Mouse (Mus musculus): ENCODE data around the gene Susd2. TPM values are rescaled to one million over a fixed set of nuclear protein-coding genes. Genes with fewer than 3 reads are reported as not detected.

Gene Susd2
- polyA plus RNA-seq, 1 experiment from 2014 or later, result 10.1 TPM

GRCm38 (mm10) chr10:75637711-75638110, 6.1 kb downstream of the Susd2 start:
- Histone ChIP-seq H3K9ac (no peak overlapping the region), H3K36me3 (no peaks in the 10 kb centered on the region), H3K4me1 (peaks cover 7% of the 10 kb centered on the region), H3K9me3 (replicated peaks) (no peaks in the 10 kb centered on the region), H3K27ac (replicated peaks) (no peak overlapping the region), H3K4me3 (replicated peaks) (no peak overlapping the region), H3K4me2 (replicated peaks) (no peak overlapping the region), H3K27me3 (no peaks in the 10 kb centered on the region)
- no peak for ATAC-seq (ENCODE audit: insufficient number of reproducible peaks, low FRiP score, low TSS enrichment, low read depth)
- 88% methylated on average over 11 of the region's 11 CpGs for WGBS

DNA sequence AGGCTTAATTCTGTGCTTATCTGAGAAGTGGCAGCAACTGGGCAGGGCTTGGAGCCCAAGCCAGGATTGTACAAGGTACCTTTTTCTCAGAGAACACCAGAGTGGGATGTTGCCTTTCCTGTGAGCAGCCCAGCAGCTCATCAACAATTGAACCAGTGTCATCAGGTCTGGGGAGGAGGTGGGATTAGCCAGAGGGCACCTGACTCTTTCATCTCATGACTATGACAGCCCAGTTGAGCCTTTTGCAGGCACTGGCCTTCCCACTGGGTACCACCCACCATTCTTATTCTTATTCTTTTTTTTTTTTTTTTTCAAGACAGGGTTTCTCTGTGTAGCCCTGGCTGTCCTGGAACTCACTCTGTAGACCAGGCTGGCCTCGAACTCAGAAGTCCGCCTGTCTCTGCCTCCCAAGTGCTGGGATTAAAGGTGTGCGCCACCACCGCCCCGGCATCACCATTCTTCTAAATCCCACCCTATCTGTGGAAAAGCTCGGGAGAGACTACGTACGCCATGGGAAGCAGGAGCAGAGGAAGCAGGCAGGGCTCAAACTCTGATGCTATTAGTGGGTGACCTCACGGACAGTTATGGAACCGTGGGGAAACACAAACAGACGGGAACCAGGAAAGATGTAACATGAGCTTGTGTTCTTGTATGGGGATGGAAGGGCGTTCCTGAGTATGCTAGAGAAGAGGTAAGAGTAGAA, 7.6 kb downstream of the Susd2 start:
- H3K27me3 ChIP-seq, result no peaks in the 10 kb centered on the region
- H3K36me3 ChIP-seq, result no peaks in the 10 kb centered on the region
- peaks cover 13% of the 10 kb centered on the region for H3K4me1 ChIP-seq
- no peak overlapping the region for H3K27ac ChIP-seq (replicated peaks)
- WGBS, result 84% methylated on average over 12 of the region's 12 CpGs
- H3K4me2 ChIP-seq (replicated peaks), result no peak overlapping the region
- no peak for ATAC-seq (ENCODE audit: insufficient number of reproducible peaks, low FRiP score, low TSS enrichment, low read depth)
- no peak overlapping the region for H3K9ac ChIP-seq
- no peaks in the 10 kb centered on the region for H3K9me3 ChIP-seq (replicated peaks)
- no peak overlapping the region for H3K4me3 ChIP-seq (replicated peaks)

DNA sequence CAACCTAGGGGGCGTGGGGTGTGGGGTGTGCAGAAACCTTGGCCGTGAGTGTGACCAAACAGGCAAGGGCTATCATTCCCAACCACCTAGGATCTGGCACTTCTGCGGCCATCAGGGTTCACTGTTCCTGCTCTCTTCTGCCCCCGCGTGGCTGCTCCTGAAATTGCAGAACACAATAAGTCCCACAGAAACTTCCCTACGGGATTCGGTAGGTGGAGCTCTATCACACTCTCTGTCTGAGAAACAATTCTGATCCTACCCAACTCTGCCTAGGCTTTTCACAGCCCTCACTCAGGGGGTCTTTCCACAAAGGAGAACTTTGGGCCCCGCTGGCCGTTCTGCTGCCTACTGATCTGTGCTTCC, 8.1 kb downstream of the Susd2 start:
- WGBS, result 3% methylated on average over 9 of the region's 9 CpGs
- ATAC-seq (ENCODE audit: insufficient number of reproducible peaks, low FRiP score, low TSS enrichment, low read depth), result no peak
- no peak overlapping the region for H3K4me2 ChIP-seq (replicated peaks)

DNA sequence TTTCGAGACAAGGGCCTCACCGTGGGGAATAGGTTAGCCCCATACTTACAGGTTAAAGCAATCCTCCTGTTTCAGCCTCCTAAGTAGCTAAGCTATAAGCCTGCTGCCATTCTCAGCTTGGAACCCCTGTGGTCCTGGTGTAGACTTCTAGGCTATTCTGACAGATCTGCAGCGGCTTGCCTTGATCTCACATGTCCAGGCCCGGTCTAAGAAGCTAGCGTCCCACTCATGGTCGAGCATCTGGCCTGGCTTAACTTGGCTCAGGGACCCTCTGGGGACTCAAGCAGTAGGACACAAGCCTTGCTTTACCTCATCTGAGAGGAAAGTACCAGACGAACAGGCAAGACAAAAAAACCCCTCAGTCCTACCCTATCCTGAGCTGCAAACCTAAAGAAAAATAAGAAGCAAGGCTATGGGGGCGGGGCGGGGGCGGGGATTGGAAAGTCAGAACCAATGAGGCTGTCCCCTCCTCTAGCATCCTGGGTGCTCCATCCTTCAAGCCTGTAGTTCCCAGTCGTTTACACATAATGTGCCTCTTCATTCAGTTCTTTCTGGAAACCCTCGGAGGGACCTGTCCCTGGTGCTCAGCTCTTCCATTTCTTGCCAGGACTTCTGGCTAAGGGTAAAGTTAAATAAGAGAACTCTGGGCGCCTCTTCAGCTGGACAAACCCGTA, 8.7 kb downstream of the Susd2 start:
- no peaks in the 10 kb centered on the region for H3K9me3 ChIP-seq (replicated peaks)
- H3K27me3 ChIP-seq, result no peaks in the 10 kb centered on the region
- H3K4me2 ChIP-seq (replicated peaks), result no peak overlapping the region
- 69% methylated on average over 14 of the region's 14 CpGs for WGBS
- H3K9ac ChIP-seq, result no peak overlapping the region
- H3K4me1 ChIP-seq, result peaks cover 13% of the 10 kb centered on the region
- no peak for ATAC-seq (ENCODE audit: insufficient number of reproducible peaks, low FRiP score, low TSS enrichment, low read depth)
- no peak overlapping the region for H3K4me3 ChIP-seq (replicated peaks)
- H3K27ac ChIP-seq (replicated peaks), result no peak overlapping the region
- H3K36me3 ChIP-seq, result no peaks in the 10 kb centered on the region

More for the DNA sequence above, 8.1 kb downstream of the Susd2 start:
- Histone ChIP-seq H3K36me3 (no peaks in the 10 kb centered on the region), H3K9ac (no peak overlapping the region), H3K4me1 (peaks cover 13% of the 10 kb centered on the region), H3K4me3 (replicated peaks) (no peak overlapping the region), H3K27me3 (no peaks in the 10 kb centered on the region), H3K27ac (replicated peaks) (no peak overlapping the region), H3K9me3 (replicated peaks) (no peaks in the 10 kb centered on the region)

DNA sequence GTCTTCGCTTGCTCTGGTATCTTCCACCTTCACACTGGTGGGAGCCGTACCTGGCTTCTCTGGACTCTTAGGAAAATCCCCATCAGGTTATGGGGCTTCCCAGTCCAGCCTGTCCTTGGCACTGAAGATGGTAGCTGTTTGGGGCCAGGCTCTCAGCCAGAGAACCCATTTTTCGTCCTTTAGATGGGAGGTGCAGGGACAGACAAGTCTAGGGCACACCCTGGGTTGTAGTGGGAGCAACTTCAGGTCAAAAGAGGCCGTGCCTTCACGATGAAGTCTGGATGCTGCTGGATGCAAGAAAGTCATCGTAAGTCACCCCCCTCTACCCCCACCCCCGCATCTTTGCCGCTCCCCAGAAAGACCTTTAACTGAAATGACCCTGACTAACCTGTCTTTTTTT, 9.2 kb downstream of the Susd2 start:
- Histone ChIP-seq H3K9me3 (replicated peaks) (no peaks in the 10 kb centered on the region), H3K27me3 (no peaks in the 10 kb centered on the region), H3K4me1 (peaks cover 13% of the 10 kb centered on the region), H3K4me3 (replicated peaks) (no peak overlapping the region), H3K36me3 (no peaks in the 10 kb centered on the region), H3K9ac (no peak overlapping the region), H3K4me2 (replicated peaks) (no peak overlapping the region), H3K27ac (replicated peaks) (no peak overlapping the region)
- ATAC-seq (ENCODE audit: insufficient number of reproducible peaks, low FRiP score, low TSS enrichment, low read depth), result no peak
- WGBS, result 92% methylated on average over 8 of the region's 8 CpGs

- H3K4me3 ChIP-seq (replicated peaks), result no peak overlapping the region
- H3K4me2 ChIP-seq (replicated peaks), result no peak overlapping the region
- H3K9ac ChIP-seq, result no peak overlapping the region
- no peaks in the 10 kb centered on the region for H3K27me3 ChIP-seq
- H3K4me1 ChIP-seq, result peaks cover 13% of the 10 kb centered on the region
- no peak for ATAC-seq (ENCODE audit: insufficient number of reproducible peaks, low FRiP score, low TSS enrichment, low read depth)
- WGBS, result 70% methylated on average over 14 of the region's 14 CpGs
- peak overlapping the region; percentile 39; the same call in 1 of the 2 replicates for H3K27ac ChIP-seq (replicated peaks)
- no peaks in the 10 kb centered on the region for H3K9me3 ChIP-seq (replicated peaks)
- H3K36me3 ChIP-seq, result no peaks in the 10 kb centered on the region
These were observed 10.2 kb downstream of the Susd2 start for GRCm38 (mm10) chr10:75633576-75634139.

DNA sequence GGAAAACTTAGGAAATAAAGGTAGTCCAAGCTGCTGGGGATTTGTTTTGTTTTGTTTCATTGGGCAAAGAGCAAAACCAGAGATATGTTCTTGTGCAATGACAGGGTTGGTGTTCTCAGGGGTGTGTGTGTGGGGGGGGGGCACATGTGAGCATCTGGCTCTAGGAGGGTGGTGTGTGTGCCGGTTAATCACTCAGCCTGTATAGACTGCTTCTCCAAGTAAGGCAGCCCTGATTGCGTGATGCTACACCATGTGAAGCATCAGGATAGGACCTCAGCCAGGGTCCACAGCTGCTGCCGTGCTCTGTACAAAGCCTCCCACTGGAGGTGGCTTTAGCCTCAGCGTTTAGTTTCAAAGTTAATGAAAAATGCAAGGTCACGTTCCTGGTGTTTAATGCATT, 10.8 kb downstream of the Susd2 start:
- H3K4me1 ChIP-seq, result peaks cover 13% of the 10 kb centered on the region
- ATAC-seq (ENCODE audit: insufficient number of reproducible peaks, low FRiP score, low TSS enrichment, low read depth), result peak; percentile 76
- H3K9me3 ChIP-seq (replicated peaks), result no peaks in the 10 kb centered on the region
- WGBS, result 43% methylated on average over 5 of the region's 5 CpGs
- no peaks in the 10 kb centered on the region for H3K36me3 ChIP-seq
- no peak overlapping the region for H3K4me3 ChIP-seq (replicated peaks)
- no peak overlapping the region for H3K4me2 ChIP-seq (replicated peaks)
- H3K27ac ChIP-seq (replicated peaks), result peak overlapping the region; percentile 39; the same call in 1 of the 2 replicates
- no peaks in the 10 kb centered on the region for H3K27me3 ChIP-seq
- no peak overlapping the region for H3K9ac ChIP-seq

DNA sequence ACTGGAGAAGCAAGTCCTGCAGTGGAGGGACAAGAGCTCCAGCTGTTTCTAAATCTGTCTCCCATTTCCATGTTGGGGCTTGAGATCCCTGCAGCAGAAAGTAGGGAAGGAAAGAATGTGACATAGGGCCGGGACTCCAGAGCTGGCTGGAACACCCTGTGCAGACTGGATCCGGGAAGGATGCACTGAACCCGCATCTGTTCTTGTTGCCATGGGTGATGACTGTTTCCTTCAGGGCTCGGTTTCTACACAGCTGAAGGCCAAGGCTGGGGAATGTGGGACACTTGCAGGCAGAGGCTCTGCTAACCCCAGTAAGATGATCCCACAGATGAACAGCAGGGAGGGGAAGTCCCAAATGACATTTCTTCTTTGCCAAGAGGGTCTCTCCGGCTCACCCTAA, 11.2 kb downstream of the Susd2 start:
- H3K9ac ChIP-seq, result no peak overlapping the region
- WGBS, result 13% methylated on average over 5 of the region's 5 CpGs
- H3K27me3 ChIP-seq, result no peaks in the 10 kb centered on the region
- H3K4me1 ChIP-seq, result peaks cover 13% of the 10 kb centered on the region
- H3K27ac ChIP-seq (replicated peaks), result peak overlapping the region; percentile 51; the same call in 1 of the 2 replicates
- ATAC-seq (ENCODE audit: insufficient number of reproducible peaks, low FRiP score, low TSS enrichment, low read depth), result peak; percentile 78
- no peak overlapping the region for H3K4me3 ChIP-seq (replicated peaks)
- H3K36me3 ChIP-seq, result no peaks in the 10 kb centered on the region
- H3K9me3 ChIP-seq (replicated peaks), result no peaks in the 10 kb centered on the region
- H3K4me2 ChIP-seq (replicated peaks), result no peak overlapping the region

DNA sequence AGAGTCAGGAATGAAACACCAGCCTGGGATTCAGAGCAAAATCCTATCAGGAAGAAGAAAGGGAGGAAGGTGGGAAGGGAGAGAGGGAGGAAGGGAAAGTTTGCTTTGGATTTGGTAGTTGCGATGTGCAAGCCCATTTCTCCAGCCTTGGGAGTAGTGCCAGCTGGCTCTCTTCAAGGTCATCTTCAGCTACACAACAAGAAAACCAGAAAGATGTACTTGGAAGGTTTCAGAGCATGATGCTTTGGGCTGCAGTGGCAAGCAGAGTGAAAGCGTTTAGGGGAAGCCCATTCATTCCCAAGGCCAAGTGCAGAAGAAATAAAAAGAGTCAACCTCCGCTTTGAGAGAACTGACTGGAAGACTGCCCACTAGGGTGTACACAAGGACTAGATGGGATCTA, 16.3 kb downstream of the Susd2 start:
- no peaks in the 10 kb centered on the region for H3K27me3 ChIP-seq
- ATAC-seq (ENCODE audit: insufficient number of reproducible peaks, low FRiP score, low TSS enrichment, low read depth), result no peak
- WGBS, result 62% methylated on average over 3 of the region's 3 CpGs
- H3K9me3 ChIP-seq (replicated peaks), result no peaks in the 10 kb centered on the region
- H3K27ac ChIP-seq (replicated peaks), result no peak overlapping the region
- H3K4me3 ChIP-seq (replicated peaks), result no peak overlapping the region
- H3K4me2 ChIP-seq (replicated peaks), result no peak overlapping the region
- H3K36me3 ChIP-seq, result no peaks in the 10 kb centered on the region
- peaks cover 4% of the 10 kb centered on the region; the same call in 1 of the 2 replicates for H3K4me1 ChIP-seq
- no peak overlapping the region for H3K9ac ChIP-seq

GRCm38 (mm10) chr10:75626991-75627390, 16.8 kb downstream of the Susd2 start:
- Histone ChIP-seq H3K4me1 (no peaks in the 10 kb centered on the region), H3K4me2 (replicated peaks) (no peak overlapping the region), H3K4me3 (replicated peaks) (no peak overlapping the region), H3K9me3 (replicated peaks) (no peaks in the 10 kb centered on the region), H3K36me3 (no peaks in the 10 kb centered on the region), H3K27me3 (no peaks in the 10 kb centered on the region), H3K27ac (replicated peaks) (no peak overlapping the region), H3K9ac (no peak overlapping the region)
- WGBS, result 40% methylated on average over 3 of the region's 3 CpGs
- no peak for ATAC-seq (ENCODE audit: insufficient number of reproducible peaks, low FRiP score, low TSS enrichment, low read depth)

DNA sequence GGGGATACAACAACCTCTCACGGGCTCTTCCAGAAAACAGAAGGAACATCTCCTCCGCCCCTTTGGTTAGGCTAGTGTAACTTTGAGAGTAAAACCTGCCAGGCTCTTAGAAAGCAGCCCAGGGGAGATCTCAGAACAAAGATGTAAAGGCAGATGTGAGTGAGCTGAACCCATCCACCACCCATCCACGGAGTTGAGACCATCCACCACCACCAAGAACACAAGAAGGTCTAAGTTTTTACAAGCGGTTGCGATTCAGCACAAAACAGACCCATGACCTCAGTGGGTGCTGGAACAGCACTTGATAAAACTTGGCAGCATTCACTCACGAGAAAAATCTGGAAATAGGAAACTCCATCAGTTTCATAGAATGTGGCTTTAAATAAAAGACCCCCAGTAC, 17.9 kb downstream of the Susd2 start:
- Histone ChIP-seq H3K9ac (no peak overlapping the region), H3K4me2 (replicated peaks) (no peak overlapping the region), H3K27me3 (no peaks in the 10 kb centered on the region), H3K4me3 (replicated peaks) (no peak overlapping the region), H3K4me1 (no peaks in the 10 kb centered on the region), H3K9me3 (replicated peaks) (no peaks in the 10 kb centered on the region), H3K27ac (replicated peaks) (no peak overlapping the region), H3K36me3 (no peaks in the 10 kb centered on the region)
- ATAC-seq (ENCODE audit: insufficient number of reproducible peaks, low FRiP score, low TSS enrichment, low read depth), result no peak
- WGBS, result 50% methylated on average over 6 of the region's 6 CpGs
